Mouse (Mus musculus) hindbrain, embryonic 11.5 days (tissue): ENCODE measurements around the gene Rab4b. TPM values are rescaled to one million over a fixed set of nuclear protein-coding genes. Genes with fewer than 3 reads are reported as not detected.

Experiments
- ATAC-seq: fragments of 200-750 bp; cut with Nextera tagmentation; 2 replicates; pipeline ENCODE4 v1.8.0; 2017; ENCODE audit warnings: mild to moderate bottlenecking, moderate TSS enrichment, moderate library complexity; ENCODE audit not compliant: low FRiP score
- DNase-seq: peaks from one replicate; pipeline ENCODE4 v3.0.0-alpha.2; 2015; ENCODE audit warnings: low spot score
- H3K27ac ChIP-seq: fragments of 300-500 bp; sonication (generic); 2 replicates; pipeline ENCODE4 v1.5.1; 2014; ENCODE audit warnings: mild to moderate bottlenecking, low read depth, low read length
- H3K27me3 ChIP-seq: fragments of 300-500 bp; sonication (generic); 2 replicates; pipeline ENCODE4 v1.6.1; 2014; ENCODE audit warnings: mild to moderate bottlenecking, low read length, moderate library complexity, mixed read lengths; ENCODE audit not compliant: control insufficient read depth, insufficient read depth
- H3K36me3 ChIP-seq: fragments of 300-500 bp; sonication (generic); 2 replicates; pipeline ENCODE4 v1.6.1; 2014; ENCODE audit warnings: mild to moderate bottlenecking, low read length, moderate library complexity, mixed read lengths; ENCODE audit not compliant: control insufficient read depth, insufficient read depth
- H3K4me1 ChIP-seq: fragments of 300-500 bp; sonication (generic); replicated peaks from 2 replicates; pipeline ENCODE4 v1.6.1; 2014; ENCODE audit warnings: low read length, mixed read lengths; ENCODE audit not compliant: control insufficient read depth, insufficient read depth
- H3K4me2 ChIP-seq: fragments of 300-500 bp; sonication (generic); replicated peaks from 2 replicates; pipeline ENCODE4 v1.6.1; 2014; ENCODE audit warnings: mild to moderate bottlenecking, low read depth, low read length
- H3K4me3 ChIP-seq: fragments of 300-500 bp; sonication (generic); 2 replicates; pipeline ENCODE4 v1.5.1; 2014; ENCODE audit warnings: low read depth, low read length
- H3K9ac ChIP-seq: fragments of 300-500 bp; sonication (generic); 2 replicates; pipeline ENCODE4 v1.6.1; 2014; ENCODE audit warnings: low read depth, low read length
- H3K9me3 ChIP-seq: fragments of 300-500 bp; sonication (generic); 2 replicates; pipeline ENCODE4 v1.6.1; 2016; ENCODE audit warnings: low read length; ENCODE audit not compliant: control insufficient read depth
- WGBS: fragments of 180-500 bp; shearing (Covaris S2); extraction: QIAGEN DNeasy Blood & Tissue Kit; methylation state at CpG from one replicate; pipeline ENCODE4 v1.1.7; 2014; 5-methylcytosine and 5-hydroxymethylcytosine counted together
- polyA plus RNA-seq: library from polyadenylated mRNA; unstranded; fragments of >200 nt; fragmentation: Nextera tagmentation; extraction: Ambion mirVana; gene quantifications from 2 replicates; pipeline ENCODE4 v1.2.1, GENCODE M21; 2014

Rab4b gene
- polyA plus RNA-seq, 1 experiment from 2014 or later: 75.4 TPM

GRCm38 (mm10) chr7:27193731-27194130 is 15.0 kb upstream of the Rab4b start:
- H3K4me3 ChIP-seq: no peak overlapping the region
- 88% methylated on average over 4 of the region's 4 CpGs for WGBS
- peaks cover 41% of the 10 kb centered on the region for H3K36me3 ChIP-seq
- ATAC-seq (no peak), DNase-seq (no peak)
- H3K27me3 ChIP-seq: no peaks in the 10 kb centered on the region
- H3K27ac ChIP-seq: no peak overlapping the region
- H3K9ac ChIP-seq: no peak overlapping the region
- no peaks in the 10 kb centered on the region for H3K9me3 ChIP-seq
- H3K4me1 ChIP-seq: no peaks in the 10 kb centered on the region; the same call in 1 of the 2 replicates
- H3K4me2 ChIP-seq: no peak overlapping the region

GRCm38 (mm10) chr7:27192434-27192833 is 13.7 kb upstream of the Rab4b start:
- WGBS: 98% methylated on average over 5 of the region's 5 CpGs
- H3K36me3 ChIP-seq: peaks cover 49% of the 10 kb centered on the region

GRCm38 (mm10) chr7:27189271-27189931 is 10.7 kb upstream of the Rab4b start:
- no peak overlapping the region for H3K4me2 ChIP-seq
- ATAC-seq: peak; percentile 38; the same call in 1 of the 2 replicates
- no peak overlapping the region for H3K9ac ChIP-seq
- no peaks in the 10 kb centered on the region for H3K27me3 ChIP-seq
- no peak overlapping the region for H3K27ac ChIP-seq
- no peaks in the 10 kb centered on the region for H3K9me3 ChIP-seq
- peak; percentile 26 for DNase-seq
- no peak overlapping the region for H3K4me3 ChIP-seq
- no peaks in the 10 kb centered on the region; the same call in 1 of the 2 replicates for H3K4me1 ChIP-seq
- 93% methylated on average over 10 of the region's 10 CpGs for WGBS
- peaks cover 68% of the 10 kb centered on the region for H3K36me3 ChIP-seq

More at GRCm38 (mm10) chr7:27192434-27192833, 13.7 kb upstream of the Rab4b start:
- no peaks in the 10 kb centered on the region for H3K9me3 ChIP-seq
- DNase-seq (no peak), ATAC-seq (no peak)
- H3K4me3 ChIP-seq: no peak overlapping the region
- no peak overlapping the region for H3K9ac ChIP-seq
- H3K4me2 ChIP-seq: no peak overlapping the region
- no peak overlapping the region for H3K27ac ChIP-seq
- H3K4me1 ChIP-seq: no peaks in the 10 kb centered on the region; the same call in 1 of the 2 replicates
- H3K27me3 ChIP-seq: no peaks in the 10 kb centered on the region

GRCm38 (mm10) chr7:27185986-27186385 is 7.3 kb upstream of the Rab4b start:
- no peaks in the 10 kb centered on the region for H3K4me1 ChIP-seq
- no peak overlapping the region for H3K27ac ChIP-seq
- no peak overlapping the region for H3K9ac ChIP-seq
- H3K4me2 ChIP-seq: no peak overlapping the region
- no peak for ATAC-seq
- 95% methylated on average over 5 of the region's 5 CpGs for WGBS
- no peak overlapping the region for H3K4me3 ChIP-seq
- no peak for DNase-seq
- peaks cover 56% of the 10 kb centered on the region for H3K36me3 ChIP-seq
- no peaks in the 10 kb centered on the region for H3K9me3 ChIP-seq
- H3K27me3 ChIP-seq: no peaks in the 10 kb centered on the region

- H3K36me3 ChIP-seq: peaks cover 46% of the 10 kb centered on the region
- no peaks in the 10 kb centered on the region for H3K4me1 ChIP-seq
- H3K9ac ChIP-seq: no peak overlapping the region
- 80% methylated on average over 3 of the region's 3 CpGs for WGBS
- ATAC-seq (no peak), DNase-seq (peak; percentile 67)
- no peak overlapping the region for H3K4me3 ChIP-seq
- no peak overlapping the region for H3K4me2 ChIP-seq
- no peaks in the 10 kb centered on the region for H3K9me3 ChIP-seq
- H3K27me3 ChIP-seq: no peaks in the 10 kb centered on the region
- H3K27ac ChIP-seq: no peak overlapping the region
These were observed 6.3 kb upstream of the Rab4b start for GRCm38 (mm10) chr7:27184964-27185363.

- no peak overlapping the region for H3K4me3 ChIP-seq
- no peak overlapping the region for H3K4me2 ChIP-seq
- ATAC-seq (no peak), DNase-seq (no peak)
- no peak overlapping the region for H3K27ac ChIP-seq
- 89% methylated on average over 1 of the region's 1 CpGs for WGBS
- H3K27me3 ChIP-seq: no peaks in the 10 kb centered on the region
- H3K9ac ChIP-seq: no peak overlapping the region
- peaks cover 4% of the 10 kb centered on the region; the same call in 1 of the 2 replicates for H3K4me1 ChIP-seq
- peaks cover 26% of the 10 kb centered on the region for H3K36me3 ChIP-seq
- no peaks in the 10 kb centered on the region for H3K9me3 ChIP-seq
These were observed 3.8 kb upstream of the Rab4b start for GRCm38 (mm10) chr7:27182498-27182897.

- Histone ChIP-seq H3K4me2 (no peak within 1 kb of the TSS), H3K9me3 (no peaks in the 10 kb centered on the region), H3K4me1 (peaks cover 4% of the 10 kb centered on the region; the same call in 1 of the 2 replicates), H3K27me3 (no peaks in the 10 kb centered on the region), H3K4me3 (no peak within 1 kb of the TSS), H3K36me3 (peaks cover 16% of the 10 kb centered on the region), H3K9ac (no peak within 1 kb of the TSS), H3K27ac (no peak within 1 kb of the TSS)
- ATAC-seq: no peak
- WGBS: 81% methylated on average over 14 of the region's 14 CpGs
- DNase-seq: no peak
These were observed 2.4 kb upstream of the Rab4b start, which contains the start of the genes Gm21983 and Mia for GRCm38 (mm10) chr7:27180837-27181695. Gene Gm21983, minus strand, starts transcription at chr7:27181086. Gene Mia, minus strand, starts transcription at chr7:27181157.

- DNase-seq: no peak
- no peaks in the 10 kb centered on the region for H3K27me3 ChIP-seq
- no peak for ATAC-seq
- H3K9ac ChIP-seq: no peak overlapping the region
- H3K4me2 ChIP-seq: no peak overlapping the region
- no peaks in the 10 kb centered on the region for H3K9me3 ChIP-seq
- H3K36me3 ChIP-seq: peaks cover 8% of the 10 kb centered on the region
- H3K4me1 ChIP-seq: peaks cover 4% of the 10 kb centered on the region; the same call in 1 of the 2 replicates
- 67% methylated on average over 5 of the region's 5 CpGs for WGBS
- H3K27ac ChIP-seq: no peak overlapping the region
- no peak overlapping the region for H3K4me3 ChIP-seq
These were observed 1.3 kb upstream of the Rab4b start for GRCm38 (mm10) chr7:27180036-27180435.
